Mouse (Mus musculus): ENCODE measurements at regions not wholly inside any gene's neighbourhood (a gene's known extent, or its start where the extent isn't known, plus 50 kb on each side); places are given as distances from the start of the nearest gene placed in this dataset.

DNA sequence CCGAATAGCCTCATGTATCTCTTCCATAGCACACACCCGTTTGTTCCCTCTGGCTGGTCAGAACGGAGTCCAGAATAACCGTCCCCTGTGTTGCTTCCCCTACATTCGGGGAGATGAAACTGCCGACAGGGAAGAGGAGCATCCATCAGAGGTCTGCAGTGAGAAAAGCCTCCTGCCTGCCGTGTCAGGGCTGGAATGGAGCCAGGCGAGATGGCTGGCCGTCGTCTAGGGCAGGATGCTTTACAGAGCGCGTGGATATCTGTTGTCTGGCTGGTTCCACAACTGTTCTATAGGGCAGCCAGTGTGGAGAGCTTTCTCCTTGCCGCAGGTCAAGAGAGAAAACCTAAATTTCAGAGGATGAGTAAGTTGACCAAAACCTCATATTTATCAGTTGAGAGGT is 209.2 kb downstream of the Il20rb start:
- no peak for TF ChIP-seq ETS1 (IDR thresholded peaks at IDR 0.05; ENCODE audit: low read depth, low read length)
- TF ChIP-seq ZKSCAN1 (IDR thresholded peaks at IDR 0.05; ENCODE audit: low read depth, low read length), result no peak
- no peak for TF ChIP-seq CTCF (IDR thresholded peaks at IDR 0.05 in 2 of 3, conservative IDR thresholded peaks at IDR 0.05 in 1 of 3; ENCODE audit: control insufficient read depth in 1 of 3, insufficient read depth in 1 of 3, low read depth in 2 of 3, low read length in 3 of 3, poor library complexity in 1 of 3, severe bottlenecking in 1 of 3)
- TF ChIP-seq POLR2A (IDR thresholded peaks at IDR 0.05; ENCODE audit: control insufficient read depth in 1 of 2, insufficient read depth in 1 of 2, low read depth in 1 of 2, low read length in 2 of 2, poor library complexity in 1 of 2), result no peak
- no peak for TF ChIP-seq RCOR1 (IDR thresholded peaks at IDR 0.05; ENCODE audit: low read depth, low read length)
- no peak for TF ChIP-seq ZC3H11A (IDR thresholded peaks at IDR 0.05; ENCODE audit: low read depth, low read length)
- no peak for TF ChIP-seq RAD21 (IDR thresholded peaks at IDR 0.05; ENCODE audit: low read depth, low read length)
- no peak for TF ChIP-seq GATA1 (IDR thresholded peaks at IDR 0.05; ENCODE audit: low read depth, low read length)
- TF ChIP-seq GABPA (IDR thresholded peaks at IDR 0.05; ENCODE audit: low read depth, low read length), result no peak
- no peak for TF ChIP-seq HCFC1 (IDR thresholded peaks at IDR 0.05; ENCODE audit: low read depth, low read length)
- no peak for TF ChIP-seq MYB (IDR thresholded peaks at IDR 0.05; ENCODE audit: low read depth, low read length)
- no peak for TF ChIP-seq USF1 (IDR thresholded peaks at IDR 0.05; ENCODE audit: low read depth, low read length)
